Mouse (Mus musculus): ENCODE measurements around the gene Oxsr1. TPM values are rescaled to one million over a fixed set of nuclear protein-coding genes. Genes with fewer than 3 reads are reported as not detected.
A peak's percentile ranks its signal among the peaks of the same experiment; 100 is the strongest.

The Oxsr1 gene
- polyA plus RNA-seq, 1 experiment from 2014 or later = 13.4 TPM

DNA sequence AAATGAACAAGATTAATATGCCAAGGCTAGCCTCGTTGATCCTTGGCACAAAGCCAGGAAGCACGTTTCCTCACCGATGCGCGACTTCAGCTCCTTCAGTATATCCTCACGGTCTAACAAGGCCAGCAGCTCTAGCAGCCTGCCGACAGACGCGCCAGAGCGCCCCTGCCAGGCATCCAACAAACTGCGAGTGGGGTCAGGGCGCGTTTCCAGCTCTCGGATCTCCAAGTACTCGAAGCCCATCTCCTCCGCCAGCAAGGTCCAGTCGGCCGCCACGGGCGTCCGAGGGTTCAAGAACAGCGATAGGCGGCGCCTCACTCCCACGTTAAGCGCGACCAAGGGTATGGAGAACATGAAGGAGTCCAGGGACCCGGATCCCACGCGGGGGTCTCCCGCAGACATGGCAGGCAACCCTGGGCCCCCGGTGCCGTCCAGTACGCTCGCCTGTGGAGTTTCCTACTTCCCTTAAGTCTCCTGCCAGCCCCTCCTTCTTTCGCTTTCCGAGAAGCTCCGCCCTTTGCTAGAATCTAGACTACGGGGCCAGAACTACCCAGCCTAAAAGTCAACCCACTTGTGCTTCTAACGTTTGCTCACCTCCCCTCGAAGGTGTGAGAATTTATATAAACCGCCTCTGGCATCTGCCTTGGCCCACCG, 17.5 kb upstream of the Oxsr1 start, which contains the start of gene Acaa1a:
TSS of gene Acaa1a (plus strand) at position 119 of the 654 bp plus-strand sequence.
- H3K9ac ChIP-seq (replicated peaks; ENCODE audit: low read depth, low read length) = peak within 1 kb of the TSS; percentile 50
- no peaks in the 10 kb centered on the region for H3K9me3 ChIP-seq (ENCODE audit: control insufficient read depth, low read length)
- peak within 1 kb of the TSS; percentile 78 for H3K4me3 ChIP-seq (replicated peaks; ENCODE audit: low read length)
- no peaks in the 10 kb centered on the region for H3K27me3 ChIP-seq (replicated peaks; ENCODE audit: control insufficient read depth, insufficient read depth, low read length)
- peak within 1 kb of the TSS; percentile 71 for H3K4me2 ChIP-seq (ENCODE audit: low read length)
- no peak for ATAC-seq
- peak within 1 kb of the TSS; percentile 81 for H3K27ac ChIP-seq (ENCODE audit: low read length)
- H3K36me3 ChIP-seq (ENCODE audit: control insufficient read depth, insufficient read depth) = peaks cover 8% of the 10 kb centered on the region
- H3K4me1 ChIP-seq (replicated peaks; ENCODE audit: control insufficient read depth, insufficient read depth, low read length) = peaks cover 27% of the 10 kb centered on the region
- under 1% methylated on average over 43 of the region's 43 CpGs for WGBS

- ATAC-seq = no peak
- Histone ChIP-seq H3K9ac (replicated peaks; ENCODE audit: low read depth, low read length) (peak overlapping the region; percentile 50; the same call in 1 of the 2 replicates), H3K4me2 (ENCODE audit: low read length) (peak overlapping the region; percentile 71), H3K4me3 (replicated peaks; ENCODE audit: low read length) (peak overlapping the region; percentile 78), H3K9me3 (ENCODE audit: control insufficient read depth, low read length) (no peaks in the 10 kb centered on the region), H3K36me3 (ENCODE audit: control insufficient read depth, insufficient read depth) (0 out of 2 replicates have a peak, but pooled peaks cover 4% of the 10 kb centered on the region), H3K4me1 (replicated peaks; ENCODE audit: control insufficient read depth, insufficient read depth, low read length) (peaks cover 27% of the 10 kb centered on the region), H3K27ac (ENCODE audit: low read length) (no peak overlapping the region), H3K27me3 (replicated peaks; ENCODE audit: control insufficient read depth, insufficient read depth, low read length) (no peaks in the 10 kb centered on the region)
- WGBS = 54% methylated on average over 7 of the region's 7 CpGs
These were observed 16.9 kb upstream of the Oxsr1 start for GRCm38 (mm10) chr9:119339106-119339505.

DNA sequence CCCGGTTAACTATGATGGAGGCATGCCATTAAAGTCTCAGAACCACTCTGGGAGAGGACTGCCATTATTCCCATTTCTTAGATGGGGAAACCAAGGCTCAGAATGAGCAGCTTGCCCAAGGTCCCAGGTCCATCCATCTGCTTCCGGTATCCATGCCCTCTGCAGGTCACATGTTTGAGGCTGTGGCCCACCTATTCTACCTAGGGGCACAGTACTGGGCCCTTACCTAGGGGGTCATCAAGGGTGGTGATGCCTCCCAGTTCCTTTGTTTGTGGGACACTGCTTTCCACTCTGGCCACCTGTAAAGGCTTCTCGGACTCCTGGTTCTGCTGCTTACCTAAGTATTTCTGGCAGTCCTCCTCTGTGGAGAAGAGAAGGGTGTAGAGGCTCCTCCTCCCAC, 16.1 kb upstream of the Oxsr1 start:
- H3K27me3 ChIP-seq (replicated peaks; ENCODE audit: control insufficient read depth, insufficient read depth, low read length) = no peaks in the 10 kb centered on the region
- 97% methylated on average over 3 of the region's 3 CpGs for WGBS

GRCm38 (mm10) chr9:119337842-119338241, 15.6 kb upstream of the Oxsr1 start:
- H3K4me1 ChIP-seq (replicated peaks; ENCODE audit: control insufficient read depth, insufficient read depth, low read length) = peaks cover 24% of the 10 kb centered on the region
- WGBS = 92% methylated on average over 14 of the region's 14 CpGs

More for the DNA sequence above, 16.1 kb upstream of the Oxsr1 start:
- Histone ChIP-seq H3K9ac (replicated peaks; ENCODE audit: low read depth, low read length) (no peak overlapping the region), H3K4me1 (replicated peaks; ENCODE audit: control insufficient read depth, insufficient read depth, low read length) (peaks cover 27% of the 10 kb centered on the region), H3K4me2 (ENCODE audit: low read length) (no peak overlapping the region), H3K4me3 (replicated peaks; ENCODE audit: low read length) (no peak overlapping the region), H3K9me3 (ENCODE audit: control insufficient read depth, low read length) (no peaks in the 10 kb centered on the region), H3K36me3 (ENCODE audit: control insufficient read depth, insufficient read depth) (no peaks in the 10 kb centered on the region), H3K27ac (ENCODE audit: low read length) (no peak overlapping the region)
- ATAC-seq = no peak

DNA sequence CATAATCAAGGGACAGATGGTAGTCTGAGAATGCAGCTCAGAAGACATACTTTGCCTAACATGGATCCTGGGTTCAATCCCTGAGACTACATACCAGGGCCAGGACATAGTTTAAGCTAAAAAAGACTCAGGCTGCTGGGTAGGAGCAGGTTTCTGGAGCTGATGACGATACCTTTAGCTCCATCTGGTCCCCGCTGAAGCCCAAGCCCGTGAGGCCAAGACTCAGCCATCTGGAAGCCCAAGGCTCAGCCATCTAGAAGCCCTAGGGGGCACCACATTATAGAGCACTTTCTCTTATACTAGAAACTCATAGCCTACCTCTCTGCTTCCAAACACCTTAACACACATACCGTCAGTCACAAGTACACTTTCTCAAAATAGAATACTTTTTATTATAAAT, 13.3 kb upstream of the Oxsr1 start:
- Histone ChIP-seq H3K36me3 (ENCODE audit: control insufficient read depth, insufficient read depth) (no peaks in the 10 kb centered on the region), H3K9me3 (ENCODE audit: control insufficient read depth, low read length) (no peaks in the 10 kb centered on the region), H3K27me3 (replicated peaks; ENCODE audit: control insufficient read depth, insufficient read depth, low read length) (no peaks in the 10 kb centered on the region), H3K4me3 (replicated peaks; ENCODE audit: low read length) (no peak overlapping the region), H3K4me1 (replicated peaks; ENCODE audit: control insufficient read depth, insufficient read depth, low read length) (peaks cover 12% of the 10 kb centered on the region), H3K4me2 (ENCODE audit: low read length) (no peak overlapping the region), H3K9ac (replicated peaks; ENCODE audit: low read depth, low read length) (no peak overlapping the region), H3K27ac (ENCODE audit: low read length) (no peak overlapping the region)
- WGBS = 79% methylated on average over 4 of the region's 4 CpGs
- ATAC-seq = no peak

More at GRCm38 (mm10) chr9:119337842-119338241, 15.6 kb upstream of the Oxsr1 start:
- ATAC-seq = no peak
- no peak overlapping the region for H3K4me3 ChIP-seq (replicated peaks; ENCODE audit: low read length)
- H3K36me3 ChIP-seq (ENCODE audit: control insufficient read depth, insufficient read depth) = no peaks in the 10 kb centered on the region
- H3K9ac ChIP-seq (replicated peaks; ENCODE audit: low read depth, low read length) = no peak overlapping the region
- H3K27me3 ChIP-seq (replicated peaks; ENCODE audit: control insufficient read depth, insufficient read depth, low read length) = no peaks in the 10 kb centered on the region
- no peak overlapping the region for H3K4me2 ChIP-seq (ENCODE audit: low read length)
- no peak overlapping the region for H3K27ac ChIP-seq (ENCODE audit: low read length)
- H3K9me3 ChIP-seq (ENCODE audit: control insufficient read depth, low read length) = no peaks in the 10 kb centered on the region

DNA sequence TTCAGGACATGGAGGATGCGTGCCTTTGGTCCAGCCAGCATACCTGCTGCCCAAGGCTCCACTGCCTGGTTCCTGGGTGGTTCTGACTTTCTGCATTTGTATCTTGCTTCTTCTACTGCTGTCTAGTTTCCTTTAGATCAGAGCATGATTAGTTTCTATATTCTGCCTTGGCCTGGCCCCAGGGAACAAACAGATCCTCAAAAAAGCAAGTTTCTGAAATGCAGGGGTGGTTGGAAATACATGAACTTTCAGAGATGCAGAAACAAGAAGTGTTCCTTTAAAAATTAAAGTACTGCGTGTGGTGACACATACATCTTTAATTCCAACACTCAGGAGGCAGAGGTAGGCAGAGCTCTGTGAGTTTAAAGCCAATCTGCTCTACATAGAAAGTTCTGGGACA, 12.6 kb upstream of the Oxsr1 start:
- H3K9me3 ChIP-seq (ENCODE audit: control insufficient read depth, low read length) = no peaks in the 10 kb centered on the region
- 84% methylated on average over 2 of the region's 2 CpGs for WGBS
- no peak for ATAC-seq

GRCm38 (mm10) chr9:119334324-119334723, 12.1 kb upstream of the Oxsr1 start:
- WGBS = 66% methylated on average over 10 of the region's 10 CpGs
- H3K36me3 ChIP-seq (ENCODE audit: control insufficient read depth, insufficient read depth) = no peaks in the 10 kb centered on the region
- no peaks in the 10 kb centered on the region for H3K27me3 ChIP-seq (replicated peaks; ENCODE audit: control insufficient read depth, insufficient read depth, low read length)
- ATAC-seq = no peak
- H3K27ac ChIP-seq (ENCODE audit: low read length) = no peak overlapping the region
- peaks cover 3% of the 10 kb centered on the region for H3K4me1 ChIP-seq (replicated peaks; ENCODE audit: control insufficient read depth, insufficient read depth, low read length)
- no peak overlapping the region for H3K4me2 ChIP-seq (ENCODE audit: low read length)
- no peak overlapping the region for H3K9ac ChIP-seq (replicated peaks; ENCODE audit: low read depth, low read length)
- H3K4me3 ChIP-seq (replicated peaks; ENCODE audit: low read length) = no peak overlapping the region
- H3K9me3 ChIP-seq (ENCODE audit: control insufficient read depth, low read length) = no peaks in the 10 kb centered on the region

More for the DNA sequence above, 12.6 kb upstream of the Oxsr1 start:
- Histone ChIP-seq H3K4me2 (ENCODE audit: low read length) (no peak overlapping the region), H3K27ac (ENCODE audit: low read length) (no peak overlapping the region), H3K9ac (replicated peaks; ENCODE audit: low read depth, low read length) (no peak overlapping the region), H3K4me1 (replicated peaks; ENCODE audit: control insufficient read depth, insufficient read depth, low read length) (peaks cover 9% of the 10 kb centered on the region), H3K27me3 (replicated peaks; ENCODE audit: control insufficient read depth, insufficient read depth, low read length) (no peaks in the 10 kb centered on the region), H3K36me3 (ENCODE audit: control insufficient read depth, insufficient read depth) (no peaks in the 10 kb centered on the region), H3K4me3 (replicated peaks; ENCODE audit: low read length) (no peak overlapping the region)

- H3K4me3 ChIP-seq (replicated peaks; ENCODE audit: low read length) = no peak overlapping the region
- no peaks in the 10 kb centered on the region for H3K9me3 ChIP-seq (ENCODE audit: control insufficient read depth, low read length)
- no peak overlapping the region for H3K9ac ChIP-seq (replicated peaks; ENCODE audit: low read depth, low read length)
- H3K4me2 ChIP-seq (ENCODE audit: low read length) = no peak overlapping the region
- H3K27me3 ChIP-seq (replicated peaks; ENCODE audit: control insufficient read depth, insufficient read depth, low read length) = no peaks in the 10 kb centered on the region
- ATAC-seq = no peak
- no peaks in the 10 kb centered on the region for H3K4me1 ChIP-seq (replicated peaks; ENCODE audit: control insufficient read depth, insufficient read depth, low read length)
- H3K27ac ChIP-seq (ENCODE audit: low read length) = no peak overlapping the region
- H3K36me3 ChIP-seq (ENCODE audit: control insufficient read depth, insufficient read depth) = no peaks in the 10 kb centered on the region
- 89% methylated on average over 15 of the region's 15 CpGs for WGBS
These were observed 8.1 kb upstream of the Oxsr1 start for GRCm38 (mm10) chr9:119330186-119330963.

DNA sequence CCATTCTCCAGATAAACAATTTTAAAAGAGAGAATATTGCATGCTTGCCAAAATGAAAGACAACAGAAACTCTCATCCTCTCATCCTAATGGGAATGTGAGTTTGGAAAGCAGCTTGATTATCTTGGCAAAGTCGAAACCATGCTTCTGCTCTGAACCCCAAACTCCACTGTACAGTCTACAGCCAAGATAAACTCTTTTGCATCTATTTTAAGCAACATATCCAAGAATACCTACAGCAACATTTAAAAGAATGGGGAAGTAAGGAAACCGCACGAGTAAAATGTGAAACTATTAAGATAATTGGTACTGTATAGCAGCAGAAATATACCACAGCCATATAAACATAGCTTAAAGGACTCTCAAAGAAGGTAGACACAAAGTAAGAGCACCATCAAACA, 6.3 kb upstream of the Oxsr1 start:
- Histone ChIP-seq H3K4me2 (ENCODE audit: low read length) (no peak overlapping the region), H3K27me3 (replicated peaks; ENCODE audit: control insufficient read depth, insufficient read depth, low read length) (no peaks in the 10 kb centered on the region), H3K4me3 (replicated peaks; ENCODE audit: low read length) (no peak overlapping the region), H3K36me3 (ENCODE audit: control insufficient read depth, insufficient read depth) (no peaks in the 10 kb centered on the region), H3K9ac (replicated peaks; ENCODE audit: low read depth, low read length) (no peak overlapping the region), H3K4me1 (replicated peaks; ENCODE audit: control insufficient read depth, insufficient read depth, low read length) (no peaks in the 10 kb centered on the region; the same call in 1 of the 2 replicates), H3K9me3 (ENCODE audit: control insufficient read depth, low read length) (no peaks in the 10 kb centered on the region), H3K27ac (ENCODE audit: low read length) (no peak overlapping the region)
- 81% methylated on average over 3 of the region's 3 CpGs for WGBS
- no peak for ATAC-seq

Measured in forebrain, embryonic 16.5 days (tissue).